Mouse (Mus musculus) E14TG2a.4 (cell line): ENCODE results near the gene Srd5a2.

Experiments
- CTCF ChIP-seq: conservative IDR thresholded peaks from 2 replicates; pipeline ENCODE4 v1.5.1; 2014; ENCODE audit warnings: low read length
- POU5F1 ChIP-seq: IDR thresholded peaks from 2 replicates; pipeline ENCODE4 v1.6.1; 2014; ENCODE audit warnings: low read length, borderline replicate concordance

- TF ChIP-seq CTCF, result no peak
- TF ChIP-seq POU5F1, result no peak
Measured at GRCm38 (mm10) chr17:73986571-73986970, 61.1 kb downstream of the Srd5a2 start.
